Mouse (Mus musculus) spleen, adult 2 months (tissue): Measurements from ENCODE around the gene Fam186a. TPM values are rescaled to one million over a fixed set of nuclear protein-coding genes. Genes with fewer than 3 reads are reported as not detected.
"Not testable (repeated sequence)": the region's sequence is repeated elsewhere in the genome, so short reads cannot be mapped to it uniquely, and the experiment has no call there.

ENCODE experiments used
- DNase-seq, 2 experiments: peaks; one replicate each; pipeline versions ENCODE4 v3.0.0 to v3.0.0-alpha.2; 2012 to 2021; ENCODE audit warnings: low spot score in 2 of 2, low read depth in 1 of 2
- H3K27ac ChIP-seq: fragments of 200-500 bp; 2 replicates; pipeline ENCODE4 v1.5.1; 2012; ENCODE audit warnings: low read length, inconsistent platforms; ENCODE audit not compliant: insufficient read depth
- H3K27me3 ChIP-seq: fragments of 200-500 bp; 2 replicates; pipeline ENCODE4 v1.6.1; 2012; ENCODE audit warnings: mild to moderate bottlenecking, moderate library complexity, low read length, inconsistent platforms; ENCODE audit not compliant: control insufficient read depth, insufficient read depth
- H3K36me3 ChIP-seq: fragments of 200-500 bp; 2 replicates; pipeline ENCODE4 v1.6.1; 2012; ENCODE audit warnings: mild to moderate bottlenecking, low read length, inconsistent platforms; ENCODE audit not compliant: control insufficient read depth, insufficient read depth
- H3K4me1 ChIP-seq: fragments of 200-500 bp; 2 replicates; pipeline ENCODE4 v1.6.1; 2011; ENCODE audit warnings: inconsistent platforms; ENCODE audit not compliant: control insufficient read depth, insufficient read depth, insufficient read length
- H3K4me3 ChIP-seq: fragments of 200-500 bp; 2 replicates; pipeline ENCODE4 v1.5.1; 2011; ENCODE audit warnings: mild to moderate bottlenecking, inconsistent platforms; ENCODE audit not compliant: insufficient read depth, insufficient read length; ENCODE audit errors: extremely low read depth
- CTCF ChIP-seq: fragments of 200-500 bp; IDR thresholded peaks from 2 replicates; pipeline ENCODE4 v1.5.1; 2011; ENCODE audit warnings: mild to moderate bottlenecking, inconsistent platforms; ENCODE audit not compliant: insufficient read depth, insufficient read length, insufficient replicate concordance; ENCODE audit errors: extremely low read depth
- POLR2A ChIP-seq: fragments of 200-500 bp; IDR thresholded peaks from 2 replicates; pipeline ENCODE4 v1.6.1; 2011; ENCODE audit warnings: low read depth, low read length, inconsistent platforms
- WGBS: fragments of 180-500 bp; shearing (Covaris S2); methylation state at CpG from one replicate; pipeline ENCODE4 v1.1.7; 2018; 5-methylcytosine and 5-hydroxymethylcytosine counted together
- polyA plus RNA-seq: library from polyadenylated mRNA; depleted of rRNA; stranded (reverse); fragments of >200 nt; gene quantifications from 2 replicates; pipeline ENCODE4 v1.2.3, GENCODE M21; 2012

Gene Fam186a
- polyA plus RNA-seq, 1 experiment, result not detected

DNA sequence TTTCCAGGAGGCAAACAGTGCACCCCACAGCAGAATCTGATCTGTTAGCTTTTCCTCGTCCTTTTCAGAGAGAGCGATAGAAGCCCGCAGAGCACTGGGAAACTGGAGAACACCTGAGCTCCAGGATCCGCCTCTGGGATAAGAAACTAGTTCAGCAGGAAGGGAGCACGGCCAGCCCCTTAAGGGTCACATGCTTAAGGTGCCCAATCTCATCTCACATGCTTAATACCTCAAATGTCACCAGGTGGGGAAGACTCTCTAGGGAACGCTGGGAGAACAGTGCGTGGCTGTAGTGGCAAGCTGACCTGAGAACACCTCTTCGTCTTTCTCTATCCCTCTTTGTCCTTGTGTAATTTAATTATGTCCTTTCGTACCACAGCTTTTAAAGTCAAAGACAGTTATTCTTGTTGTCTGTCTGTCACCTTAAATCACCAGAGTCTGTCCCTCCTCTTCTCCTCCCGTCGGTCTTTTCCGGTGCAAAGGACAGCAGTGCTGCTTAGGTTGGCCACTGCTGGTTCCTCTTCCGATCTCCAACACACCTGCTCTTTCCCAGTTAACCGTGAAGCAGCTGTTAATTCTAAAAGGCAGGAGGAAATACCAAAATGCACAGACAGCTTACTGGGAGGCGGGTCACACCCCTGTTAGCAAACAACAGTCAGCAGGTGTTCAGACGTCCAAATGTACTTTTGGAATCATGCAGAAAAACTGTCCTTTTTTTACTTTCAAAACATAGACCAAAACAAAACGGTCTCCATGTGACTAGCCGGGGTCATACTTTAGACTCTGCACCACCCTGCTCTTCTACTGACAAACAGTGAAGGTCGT lies 76.2 kb downstream of the Fam186a start:
- Histone ChIP-seq H3K27ac (no peak overlapping the region), H3K27me3 (no peaks in the 10 kb centered on the region), H3K4me1 (no peaks in the 10 kb centered on the region), H3K36me3 (no peaks in the 10 kb centered on the region), H3K4me3 (peak overlapping the region; percentile 24; the same call in 1 of the 2 replicates)
- DNase-seq, result peak in 1 of 2 experiments; percentile 17
- TF ChIP-seq CTCF (no peak), POLR2A (no peak)
- 25% methylated on average over 19 of the region's 19 CpGs for WGBS

DNA sequence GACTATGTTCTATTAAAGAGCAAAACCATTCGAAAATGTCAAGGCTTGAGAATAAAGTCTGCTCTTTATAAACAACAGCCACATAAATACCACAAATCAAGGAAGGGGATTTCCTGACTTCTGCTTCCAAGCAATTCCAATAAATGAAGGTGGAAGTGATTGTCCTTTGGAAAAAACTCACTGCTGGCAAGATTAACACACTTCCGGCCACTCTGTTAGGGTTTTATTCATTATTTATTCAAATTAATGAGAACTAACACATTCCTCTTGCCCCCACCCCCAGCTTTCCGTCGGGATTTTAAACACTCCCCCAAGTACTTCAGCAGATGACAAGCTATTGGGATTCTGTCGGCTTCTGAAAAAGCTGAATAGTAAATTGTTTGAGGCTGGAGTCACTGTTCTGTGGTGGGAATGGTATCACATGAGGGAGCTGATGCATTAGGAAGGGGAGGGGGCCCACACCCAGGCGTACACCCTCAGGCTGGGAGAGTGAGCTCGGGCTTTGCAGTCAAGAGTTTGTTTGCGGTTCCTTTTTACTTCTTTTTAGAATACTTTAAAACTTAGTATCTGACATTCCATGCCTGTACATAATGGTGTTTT lies 77.5 kb downstream of the Fam186a start:
- no peaks in the 10 kb centered on the region for H3K4me1 ChIP-seq
- TF ChIP-seq CTCF (no peak), POLR2A (no peak)
- H3K4me3 ChIP-seq, result no peak overlapping the region
- WGBS, result 69% methylated on average over 8 of the region's 8 CpGs
- H3K27ac ChIP-seq, result no peak overlapping the region; the same call in 1 of the 2 replicates
- H3K36me3 ChIP-seq, result no peaks in the 10 kb centered on the region
- H3K27me3 ChIP-seq, result no peaks in the 10 kb centered on the region
- no peak for DNase-seq

DNA sequence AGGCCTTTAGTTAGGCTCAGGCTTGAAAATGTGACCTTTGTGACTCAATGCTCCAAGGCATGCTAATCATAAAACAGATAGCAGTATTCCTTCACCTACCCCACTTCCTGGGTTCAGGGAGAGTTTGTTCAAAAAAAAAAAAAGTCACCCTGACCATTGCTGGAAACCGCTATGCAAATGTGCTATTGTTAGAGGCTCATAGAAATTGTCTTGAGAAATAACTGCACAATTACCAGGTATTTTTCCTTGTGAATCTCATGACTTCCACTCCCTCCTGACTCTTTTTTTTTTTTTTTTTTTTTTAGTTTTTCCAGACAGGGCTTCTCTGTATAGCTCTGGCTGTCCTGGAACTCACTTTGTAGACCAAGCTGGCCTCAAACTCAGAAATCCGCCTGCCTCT lies 79.7 kb downstream of the Fam186a start:
- not testable (repeated sequence) for H3K4me3 ChIP-seq, H3K27ac ChIP-seq, H3K4me1 ChIP-seq, H3K27me3 ChIP-seq, H3K36me3 ChIP-seq, DNase-seq
- WGBS, result 88% methylated on average over 2 of the region's 2 CpGs

DNA sequence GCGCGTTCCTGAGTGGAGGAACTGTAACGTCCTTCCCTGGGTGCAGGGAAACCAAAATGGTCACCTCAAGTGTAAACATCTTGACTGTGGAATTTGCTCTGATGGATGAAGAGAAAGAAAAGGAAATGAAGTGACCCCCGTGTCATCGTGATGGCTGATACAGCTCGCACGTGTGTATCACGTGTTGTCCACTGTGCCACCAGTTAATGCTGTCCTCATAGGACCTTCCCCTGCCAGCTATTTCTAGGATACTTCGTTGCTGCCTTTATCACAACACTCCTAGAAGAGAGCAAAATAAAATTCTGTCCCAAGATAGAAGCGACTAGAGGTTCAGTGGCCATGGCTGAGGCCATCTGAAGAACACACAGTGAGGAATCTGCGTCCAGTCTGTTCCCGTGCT lies 82.8 kb downstream of the Fam186a start:
- Histone ChIP-seq H3K4me3 (no peak overlapping the region), H3K27ac (no peak overlapping the region), H3K36me3 (no peaks in the 10 kb centered on the region), H3K4me1 (no peaks in the 10 kb centered on the region), H3K27me3 (no peaks in the 10 kb centered on the region)
- TF ChIP-seq POLR2A (no peak), CTCF (no peak)
- DNase-seq, result no peak
- WGBS, result 88% methylated on average over 12 of the region's 12 CpGs

DNA sequence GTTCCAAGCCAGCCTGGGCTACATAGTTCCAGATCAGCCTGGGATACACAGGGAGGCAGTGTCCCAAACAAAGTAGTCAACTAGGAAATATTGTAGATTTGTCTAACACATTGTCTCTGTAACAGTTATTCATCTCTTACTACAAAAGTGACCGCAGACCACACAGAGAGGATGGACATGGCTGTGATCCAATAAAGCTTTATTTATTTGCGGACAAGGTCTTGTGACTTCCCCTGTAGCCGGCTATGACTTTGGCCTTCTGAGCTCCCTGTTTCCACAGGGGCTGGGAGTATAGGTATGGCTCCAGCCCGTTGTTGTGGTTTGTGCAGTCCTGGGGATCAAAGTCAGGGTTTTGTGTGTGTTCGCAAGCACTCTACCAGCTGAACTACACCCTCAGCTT lies 88.3 kb downstream of the Fam186a start:
- WGBS, result 84% methylated on average over 5 of the region's 5 CpGs
- no peak for TF ChIP-seq POLR2A
- no peak for TF ChIP-seq CTCF

DNA sequence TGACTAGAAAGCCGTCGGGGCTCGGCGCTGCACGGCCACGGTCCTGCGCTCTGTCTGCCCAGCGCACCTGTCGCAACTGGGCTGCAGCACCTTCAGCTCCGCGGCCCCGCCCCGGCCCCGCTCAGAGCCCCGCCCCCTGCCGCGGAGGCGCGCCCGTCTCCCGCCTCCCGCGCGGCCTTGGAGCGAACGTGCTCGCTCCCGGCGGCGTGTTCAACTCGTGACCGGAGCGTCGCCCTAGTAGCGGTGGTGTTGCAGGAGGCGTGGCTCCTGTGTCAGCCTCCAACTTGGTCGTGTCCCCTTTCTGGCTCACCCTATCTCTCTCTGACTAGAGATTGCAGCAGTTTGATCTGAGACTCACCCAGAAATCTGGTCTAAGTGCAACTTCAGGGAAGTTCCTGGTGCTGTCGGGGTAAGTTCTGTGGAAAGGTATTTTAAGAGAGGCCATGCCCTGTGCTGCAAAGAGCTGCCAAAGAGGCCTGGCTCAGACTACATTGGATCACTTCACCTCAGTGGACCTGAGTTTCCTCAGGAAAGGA lies 91.5 kb downstream of the Fam186a start, which contains the start of gene Lima1:
Gene Lima1 (minus strand): TSS at position 123 of the 536 bp plus-strand sequence.
- TF ChIP-seq CTCF, result no peak
- no peak for TF ChIP-seq POLR2A
- H3K4me1 ChIP-seq, result peaks cover 4% of the 10 kb centered on the region
- peak; percentile 71 to 77 for DNase-seq
- no peaks in the 10 kb centered on the region for H3K27me3 ChIP-seq
- under 1% methylated on average over 38 of the region's 38 CpGs for WGBS
- H3K4me3 ChIP-seq, result peak within 1 kb of the TSS; percentile 59
- no peak within 1 kb of the TSS for H3K27ac ChIP-seq
- H3K36me3 ChIP-seq, result no peaks in the 10 kb centered on the region

More for the DNA sequence above, 88.3 kb downstream of the Fam186a start:
- Histone ChIP-seq H3K4me3 (no peak overlapping the region), H3K27ac (no peak overlapping the region), H3K36me3 (no peaks in the 10 kb centered on the region), H3K4me1 (peaks cover 4% of the 10 kb centered on the region), H3K27me3 (no peaks in the 10 kb centered on the region)
- no peak for DNase-seq

DNA sequence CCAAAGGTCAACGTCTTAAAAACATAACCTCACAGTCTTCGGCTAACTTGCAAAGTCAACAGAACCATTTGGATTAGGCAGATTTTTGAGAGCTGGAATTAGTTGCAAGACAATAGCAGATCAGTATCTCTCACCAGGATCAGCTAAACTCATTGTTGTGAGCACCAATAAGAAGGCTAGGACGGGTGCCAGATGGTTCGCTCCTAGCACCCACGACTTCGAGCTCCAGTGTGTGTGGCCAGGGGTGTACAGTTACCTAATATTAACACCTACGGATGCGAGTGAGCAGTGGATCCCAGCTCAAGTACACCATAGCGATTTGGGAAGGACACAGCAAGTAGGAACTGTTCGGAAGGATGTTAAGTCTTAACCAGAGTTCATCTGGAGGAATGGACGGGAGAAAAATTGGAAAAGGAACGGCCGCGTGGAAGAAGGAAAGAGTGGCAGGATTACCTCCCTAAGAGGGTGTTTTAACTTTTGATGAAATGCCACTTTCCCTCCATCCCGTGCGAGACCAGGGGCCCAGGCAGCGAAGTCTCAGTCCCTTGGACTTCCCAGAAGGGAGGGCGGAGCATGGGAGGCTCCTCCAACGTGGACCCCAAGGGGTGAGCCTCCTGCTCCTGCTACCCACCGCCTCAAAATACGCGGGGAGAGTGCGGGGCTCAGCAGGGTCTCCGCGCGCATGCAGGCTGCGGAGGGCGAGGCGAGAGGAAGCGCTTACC lies 92.1 kb downstream of the Fam186a start:
- Histone ChIP-seq H3K36me3 (no peaks in the 10 kb centered on the region), H3K4me1 (peaks cover 4% of the 10 kb centered on the region), H3K4me3 (peak overlapping the region; percentile 59), H3K27me3 (no peaks in the 10 kb centered on the region), H3K27ac (no peak overlapping the region)
- TF ChIP-seq CTCF (no peak), POLR2A (no peak)
- DNase-seq, result no peak
- 6% methylated on average over 30 of the region's 30 CpGs for WGBS
